Mouse (Mus musculus): ENCODE results near the gene Zbtb48. TPM values are rescaled to one million over a fixed set of nuclear protein-coding genes. Genes with fewer than 3 reads are reported as not detected.

Zbtb48 gene
- polyA plus RNA-seq, 1 experiment from 2014 or later = 13.7 TPM

DNA sequence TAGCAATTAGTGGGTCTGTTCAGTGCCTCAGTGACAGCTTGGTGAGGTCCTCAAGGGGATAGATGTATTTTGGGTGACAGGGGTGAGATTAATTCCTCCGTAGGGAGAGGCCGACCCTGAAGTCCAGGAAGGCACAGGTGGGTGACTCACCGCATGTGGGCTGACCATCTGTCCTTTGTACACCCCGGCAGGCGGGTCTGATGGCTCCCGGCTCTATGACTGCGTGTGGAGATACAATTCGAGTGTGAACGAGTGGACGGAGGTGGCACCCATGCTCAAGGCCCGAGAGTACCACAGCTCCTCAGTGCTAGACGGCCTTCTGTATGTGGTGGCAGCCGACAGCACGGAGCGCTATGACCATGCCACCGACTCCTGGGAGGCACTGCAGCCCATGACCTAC, 15.4 kb downstream of the Zbtb48 start:
- in situ Hi-C loops (cut with MboI; ENCODE audit: low pct_unique_long_range_greater_than_20kb) = no loop called here
- TF ChIP-seq CTCF (IDR thresholded peaks at IDR 0.05) = no peak
- ChIA-PET POLR2A (no interaction called here), CTCF (interaction anchor here (0.7 to 1.4 kb wide), 3 partner anchors 9 to 26 kb away, joined by 3 to 5 read pairs (median 3); partner anchors contain the start of gene Tas1r1)
- DNase-seq (ENCODE audit: low read depth, low spot score) (no peak), ATAC-seq (no peak)
- H3K27me3 ChIP-seq = no peaks in the 10 kb centered on the region

DNA sequence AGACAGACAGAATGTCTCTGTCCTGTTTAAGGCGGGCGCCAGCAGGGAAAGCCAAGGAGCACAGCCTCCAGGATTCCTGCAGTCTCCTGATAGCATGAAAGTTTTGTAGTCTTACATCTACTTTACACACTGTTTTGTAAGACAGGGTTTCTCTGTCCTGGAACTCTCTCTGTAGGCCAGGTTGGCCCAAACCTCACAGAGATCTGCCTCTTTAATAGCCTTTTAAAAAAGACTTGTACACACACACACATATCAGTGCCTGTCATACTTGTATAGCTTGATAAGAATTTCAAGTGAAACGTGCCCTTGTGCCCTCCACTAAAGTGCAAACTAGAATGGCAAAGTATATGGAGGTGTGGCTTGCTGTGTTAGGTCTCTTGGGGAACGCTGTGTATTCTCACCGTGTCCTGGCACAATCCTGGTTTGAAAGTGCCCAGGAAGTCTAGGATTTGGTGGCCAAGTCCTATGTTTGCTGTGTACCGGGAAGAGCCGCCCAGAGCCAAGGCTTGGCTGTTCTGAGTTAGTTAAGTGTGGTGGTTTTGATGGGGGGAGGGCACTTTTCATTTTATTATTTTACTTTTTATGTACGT, 16.2 kb downstream of the Zbtb48 start:
- DNase-seq (ENCODE audit: low read depth, low spot score) (no peak), ATAC-seq (no peak)
- POLR2A ChIA-PET = interaction anchor here (1.2 kb wide), 1 partner anchor 22 kb away, joined by 3 read pairs; the partner anchor contains the start of gene Thap3
- in situ Hi-C loops (cut with MboI; ENCODE audit: low pct_unique_long_range_greater_than_20kb) = no loop called here
- CTCF ChIA-PET = interaction anchor here (1.4 kb wide), 1 partner anchor 10 kb away, joined by 5 read pairs; no protein-coding TSS in a partner anchor
- no peak for TF ChIP-seq CTCF (IDR thresholded peaks at IDR 0.05)
- no peaks in the 10 kb centered on the region for H3K27me3 ChIP-seq

DNA sequence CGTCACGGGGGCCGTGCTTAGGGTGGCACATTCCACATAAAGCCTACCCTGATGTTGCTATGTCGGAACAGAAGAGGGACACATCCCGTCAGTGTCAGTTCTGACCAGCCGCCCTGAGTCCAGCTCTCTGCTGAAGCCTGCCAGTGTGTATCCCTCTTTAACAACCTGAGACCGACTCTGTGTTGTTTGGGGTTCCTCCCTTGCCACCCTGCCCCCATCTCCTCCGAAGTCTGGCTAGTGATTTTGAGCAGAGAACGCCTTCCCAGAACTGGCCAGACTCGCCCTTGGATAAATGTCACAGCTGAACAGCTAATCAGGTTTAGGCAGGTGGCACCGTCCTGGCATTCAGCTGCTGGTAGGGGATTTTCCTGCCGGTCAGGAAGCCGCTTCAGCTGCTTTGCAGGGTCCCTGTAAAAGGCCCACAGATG, 16.8 kb downstream of the Zbtb48 start:
- CTCF ChIA-PET = no interaction called here
- no peak for TF ChIP-seq CTCF (IDR thresholded peaks at IDR 0.05)
- DNase-seq (ENCODE audit: low read depth, low spot score) (no peak), ATAC-seq (no peak)
- in situ Hi-C loops (cut with MboI; ENCODE audit: low pct_unique_long_range_greater_than_20kb) = no loop called here
- H3K27me3 ChIP-seq = no peaks in the 10 kb centered on the region
- POLR2A ChIA-PET = interaction anchor here (1.2 kb wide), 1 partner anchor 22 kb away, joined by 3 read pairs; the partner anchor contains the start of gene Thap3

DNA sequence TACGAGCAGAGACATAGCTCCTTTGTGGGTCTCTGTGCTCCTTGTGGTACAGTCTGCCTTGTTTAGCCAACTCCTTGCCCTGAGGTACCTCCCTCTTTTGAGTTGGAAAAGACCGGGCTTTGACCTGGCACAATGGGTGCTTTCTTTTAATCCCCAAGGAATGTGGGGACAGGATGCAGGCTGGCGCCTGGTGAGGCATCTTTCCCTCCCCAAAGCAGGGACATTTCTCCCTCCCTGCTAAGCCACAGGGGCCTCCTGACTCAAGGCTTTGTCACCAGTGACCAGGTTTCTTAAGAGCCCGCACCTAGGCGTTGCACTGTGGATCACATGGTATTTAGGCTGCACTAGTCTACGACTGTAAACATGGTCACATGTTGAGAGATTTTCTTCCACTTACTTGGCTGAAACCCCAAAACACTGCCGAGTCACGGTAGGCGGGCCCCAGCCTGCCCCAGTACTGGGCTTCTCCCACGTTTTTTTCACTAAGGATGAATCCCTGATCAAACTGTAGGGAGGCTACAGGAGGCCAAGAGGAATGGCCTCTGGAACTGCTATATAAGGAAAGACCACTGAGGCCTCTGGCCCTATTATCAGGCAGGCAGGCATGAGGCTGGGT, 17.3 kb downstream of the Zbtb48 start:
- DNase-seq (ENCODE audit: low read depth, low spot score) (no peak), ATAC-seq (peak; percentile 40)
- ChIA-PET CTCF (interaction anchor here (1.2 to 1.3 kb wide), 2 partner anchors 10 to 35 kb away, joined by 3 to 4 read pairs; no protein-coding TSS in a partner anchor), POLR2A (interaction anchor here (1.0 to 2.1 kb wide), 5 partner anchors 14 to 21 kb away, joined by 3 to 8 read pairs (median 6); partner anchors contain the start of genes Phf13 and Thap3)
- no peak for TF ChIP-seq CTCF (IDR thresholded peaks at IDR 0.05)
- H3K27me3 ChIP-seq = no peaks in the 10 kb centered on the region
- in situ Hi-C loops (cut with MboI; ENCODE audit: low pct_unique_long_range_greater_than_20kb) = no loop called here

DNA sequence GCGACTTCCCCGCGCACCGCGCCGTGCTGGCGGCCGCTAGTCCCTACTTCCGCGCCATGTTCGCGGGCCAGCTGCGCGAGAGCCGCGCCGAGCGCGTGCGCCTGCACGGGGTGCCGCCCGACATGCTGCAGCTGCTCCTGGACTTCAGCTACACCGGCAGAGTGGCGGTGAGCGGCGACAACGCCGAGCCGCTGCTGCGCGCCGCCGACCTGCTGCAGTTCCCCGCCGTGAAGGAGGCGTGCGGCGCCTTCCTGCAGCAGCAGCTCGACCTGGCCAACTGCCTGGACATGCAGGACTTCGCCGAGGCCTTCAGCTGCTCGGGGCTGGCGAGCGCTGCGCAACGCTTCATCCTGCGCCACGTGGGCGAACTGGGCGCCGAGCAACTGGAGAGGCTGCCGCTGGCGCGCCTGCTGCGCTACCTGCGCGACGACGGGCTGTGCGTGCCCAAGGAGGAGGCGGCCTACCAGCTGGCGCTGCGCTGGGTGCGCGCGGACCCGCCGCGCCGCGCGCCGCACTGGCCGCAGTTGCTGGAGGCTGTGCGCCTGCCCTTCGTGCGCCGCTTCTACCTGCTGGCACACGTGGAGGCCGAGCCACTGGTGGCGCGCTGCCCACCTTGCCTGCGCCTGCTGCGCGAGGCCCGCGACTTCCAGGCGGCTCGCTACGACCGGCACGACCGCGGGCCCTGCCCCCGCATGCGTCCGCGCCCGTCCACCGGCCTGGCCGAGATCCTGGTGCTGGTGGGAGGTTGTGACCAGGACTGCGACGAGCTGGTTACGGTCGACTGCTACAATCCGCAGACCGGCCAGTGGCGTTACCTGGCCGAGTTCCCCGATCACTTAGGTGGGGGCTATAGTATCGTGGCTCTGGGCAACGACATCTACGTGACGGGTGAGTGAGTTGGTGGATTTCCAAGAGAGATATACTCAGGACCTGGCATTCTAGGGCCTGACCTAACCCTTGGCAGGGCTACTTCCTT, 18.1 kb downstream of the Zbtb48 start:
- no peaks in the 10 kb centered on the region for H3K27me3 ChIP-seq
- TF ChIP-seq CTCF (IDR thresholded peaks at IDR 0.05) = no peak
- DNase-seq (ENCODE audit: low read depth, low spot score) (no peak), ATAC-seq (peak; percentile 4)
- in situ Hi-C loops (cut with MboI; ENCODE audit: low pct_unique_long_range_greater_than_20kb) = no loop called here
- ChIA-PET CTCF (interaction anchor here (1.0 to 1.3 kb wide), 4 partner anchors 11 to 34 kb away, joined by 3 to 4 read pairs (median 3); partner anchors contain the start of gene Thap3), POLR2A (interaction anchor here (1.0 to 2.1 kb wide), 7 partner anchors 11 to 20 kb away, joined by 3 to 8 read pairs (median 5); partner anchors contain the start of gene Phf13)

DNA sequence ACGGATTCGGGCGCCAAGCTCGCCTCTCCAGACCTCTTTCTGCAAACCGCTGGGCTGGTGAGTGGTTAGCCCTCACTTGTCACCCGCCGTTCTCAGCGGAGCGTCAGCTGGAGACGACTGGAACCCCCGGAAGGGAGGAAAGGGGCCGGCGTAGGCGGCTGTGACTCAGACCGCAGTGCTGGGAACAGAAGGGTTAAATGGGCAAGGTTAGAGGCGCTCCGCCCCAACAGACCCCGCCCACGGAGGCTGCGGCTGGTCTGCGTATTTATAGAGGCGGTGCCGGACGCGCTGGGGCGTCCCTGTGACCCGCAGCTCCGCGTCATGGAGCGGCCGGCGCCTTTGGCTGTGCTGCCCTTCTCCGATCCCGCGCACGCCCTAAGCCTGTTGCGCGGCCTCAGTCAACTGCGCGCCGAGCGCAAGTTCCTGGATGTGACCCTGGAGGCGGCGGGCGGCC, 18.8 kb downstream of the Zbtb48 start, which contains the start of gene Klhl21:
Gene Klhl21, plus strand, starts transcription at position 182 of the 454 bp plus-strand sequence.
- ChIA-PET POLR2A (interaction anchor here (1.2 to 2.1 kb wide), 7 partner anchors 12 to 28 kb away, joined by 3 to 8 read pairs (median 5); partner anchors contain the start of gene Phf13), CTCF (interaction anchor here (1.0 to 2.5 kb wide), 3 partner anchors 20 to 28 kb away, joined by 3 to 12 read pairs (median 3); partner anchors contain the start of gene Thap3)
- H3K27me3 ChIP-seq = no peaks in the 10 kb centered on the region
- TF ChIP-seq CTCF (IDR thresholded peaks at IDR 0.05) = no peak
- ATAC-seq (peak; percentile 55), DNase-seq (ENCODE audit: low read depth, low spot score) (no peak)
- in situ Hi-C loops (cut with MboI; ENCODE audit: low pct_unique_long_range_greater_than_20kb) = no loop called here

DNA sequence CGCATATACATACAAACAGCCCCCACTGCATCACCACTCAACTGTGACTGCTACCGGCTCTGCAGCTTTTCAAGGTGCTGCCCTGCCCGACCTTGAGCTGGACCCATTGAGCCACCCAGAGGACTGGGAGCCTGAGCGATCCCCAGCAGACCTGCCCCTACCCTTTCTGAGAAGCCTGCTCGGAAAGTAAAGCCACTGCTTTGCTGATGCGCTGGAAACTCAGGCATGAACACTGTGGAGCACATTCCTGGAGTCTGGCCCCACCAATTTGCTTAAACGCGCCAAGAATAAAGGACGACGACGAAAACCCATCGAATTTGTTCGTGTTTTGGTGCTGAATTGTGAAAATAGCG, 19.3 kb downstream of the Zbtb48 start:
- ChIA-PET CTCF (interaction anchor here (1.0 to 2.5 kb wide), 3 partner anchors 19 to 28 kb away, joined by 3 to 12 read pairs (median 3); partner anchors contain the start of gene Thap3), POLR2A (interaction anchor here (1.2 to 2.1 kb wide), 4 partner anchors 14 to 27 kb away, joined by 3 to 7 read pairs (median 5); no protein-coding TSS in a partner anchor)
- no peak for TF ChIP-seq CTCF (IDR thresholded peaks at IDR 0.05)
- no peak for ATAC-seq
- DNase-seq (ENCODE audit: low read depth, low spot score) = no peak
- in situ Hi-C loops (cut with MboI; ENCODE audit: low pct_unique_long_range_greater_than_20kb) = no loop called here
- no peaks in the 10 kb centered on the region for H3K27me3 ChIP-seq

DNA sequence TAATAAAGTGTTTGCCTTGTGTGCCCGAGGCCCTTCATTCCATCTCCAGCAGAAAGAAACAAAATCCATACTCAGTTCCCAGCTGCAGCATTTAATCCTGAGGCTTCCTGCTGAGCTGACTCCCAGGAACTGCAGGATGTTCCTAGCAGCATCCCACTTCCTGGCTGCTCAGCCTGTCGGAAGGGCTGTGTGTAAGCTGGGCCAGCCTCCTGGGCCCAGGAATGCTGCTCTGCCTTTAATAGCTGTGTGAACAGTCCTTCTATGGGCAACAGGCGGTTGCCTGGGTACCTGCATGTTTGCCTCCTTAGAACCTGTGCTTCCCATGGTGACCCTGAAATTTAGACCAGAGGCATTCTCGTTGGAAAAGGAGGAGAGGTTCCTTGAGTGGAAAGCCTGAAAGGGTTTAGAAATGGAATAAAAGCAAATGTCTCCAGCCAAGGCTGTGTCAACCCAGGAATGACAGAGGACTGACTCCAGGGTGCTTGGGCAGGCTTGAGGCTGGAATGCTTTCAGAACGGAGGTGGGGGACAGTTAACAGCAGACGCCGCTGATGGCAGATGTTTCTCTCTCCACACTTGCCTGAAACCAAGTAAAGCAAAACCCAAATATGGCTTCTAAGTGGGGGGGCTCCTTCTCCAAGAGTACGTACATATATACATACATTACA, 19.9 kb downstream of the Zbtb48 start:
- in situ Hi-C loops (cut with MboI; ENCODE audit: low pct_unique_long_range_greater_than_20kb) = no loop called here
- ChIA-PET CTCF (interaction anchor here (1.0 to 2.5 kb wide), 4 partner anchors 19 to 27 kb away, joined by 3 to 12 read pairs (median 3); partner anchors contain the start of gene Thap3), POLR2A (interaction anchor here (0.7 to 2.1 kb wide), 6 partner anchors 11 to 92 kb away, joined by 3 to 6 read pairs (median 4); no protein-coding TSS in a partner anchor)
- ATAC-seq = peak; percentile 51
- no peak for TF ChIP-seq CTCF (IDR thresholded peaks at IDR 0.05)
- DNase-seq (ENCODE audit: low read depth, low spot score) = no peak
- H3K27me3 ChIP-seq = no peaks in the 10 kb centered on the region

DNA sequence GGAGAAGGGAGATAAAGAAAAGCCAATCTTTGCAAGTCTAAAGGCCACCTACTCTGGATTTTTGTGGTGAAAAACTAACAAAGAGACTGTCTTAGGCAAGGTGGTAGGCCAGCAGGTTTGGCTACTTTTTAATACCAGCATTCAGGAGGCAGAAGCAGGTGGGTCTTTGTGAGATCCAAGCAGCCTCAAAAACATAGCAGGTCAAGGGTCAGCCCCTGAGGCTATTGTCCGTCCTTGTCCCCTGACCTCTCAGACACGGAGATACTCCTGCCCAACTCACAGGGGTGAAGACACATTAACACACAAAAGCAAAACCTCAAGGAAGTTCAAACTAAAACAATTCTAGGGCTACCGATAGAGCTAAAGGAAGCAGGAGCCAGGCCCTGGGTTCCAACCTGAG, 20.7 kb downstream of the Zbtb48 start:
- DNase-seq (ENCODE audit: low read depth, low spot score) (no peak), ATAC-seq (no peak)
- H3K27me3 ChIP-seq = no peaks in the 10 kb centered on the region
- ChIA-PET CTCF (interaction anchor here (1.0 to 2.5 kb wide), 4 partner anchors 22 to 31 kb away, joined by 3 to 12 read pairs (median 4); no protein-coding TSS in a partner anchor), POLR2A (interaction anchor here (1.2 to 1.3 kb wide), 2 partner anchors 10 to 13 kb away, joined by 3 to 4 read pairs; no protein-coding TSS in a partner anchor)
- in situ Hi-C loops (cut with MboI; ENCODE audit: low pct_unique_long_range_greater_than_20kb) = no loop called here
- TF ChIP-seq CTCF (IDR thresholded peaks at IDR 0.05) = no peak
